Mouse (Mus musculus): ENCODE measurements around the gene Npm3.

Gene Npm3

DNA sequence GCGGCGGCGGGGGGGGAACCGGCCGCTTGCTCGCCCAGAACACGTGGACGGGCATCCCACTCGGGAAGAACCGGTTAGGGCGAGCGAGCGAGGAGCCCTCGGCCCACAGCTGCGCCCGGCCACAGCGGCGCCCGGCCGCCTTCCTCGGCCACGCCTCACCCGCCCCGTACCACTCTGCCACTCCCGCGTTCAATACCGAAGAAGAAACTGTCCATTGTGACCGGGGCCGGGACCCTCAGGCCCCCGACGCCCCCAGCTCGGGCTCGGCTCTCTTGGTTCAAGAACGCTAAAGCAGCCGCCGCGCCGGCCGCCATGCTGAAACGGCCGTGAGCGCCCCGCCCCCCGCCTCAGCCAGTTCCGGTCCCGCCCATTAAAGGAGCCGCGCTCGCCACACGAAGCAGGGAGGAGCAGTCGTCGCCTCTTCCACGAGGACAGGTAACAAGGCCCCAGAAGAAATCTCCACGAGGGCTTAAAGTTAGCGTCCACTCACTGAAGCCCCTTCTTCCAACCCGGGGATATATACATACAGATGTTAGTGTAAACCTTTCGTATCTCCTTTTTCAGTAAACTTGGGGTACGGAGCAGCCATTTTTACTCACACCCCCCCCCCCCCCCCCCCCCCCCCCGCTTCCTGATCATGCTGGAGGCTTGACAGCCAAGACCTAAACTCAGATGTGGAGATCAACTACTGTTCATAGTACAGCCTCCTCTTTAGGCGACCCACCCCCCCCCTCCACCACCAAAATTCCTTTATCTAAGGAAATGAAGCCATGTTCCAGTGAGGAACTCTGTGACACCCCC is at the start of gene Npm3:
TSS of gene Npm3 (minus strand) at position 349 of the 801 bp plus-strand sequence.
- DNase-seq (ENCODE audit: low spot score in 2 of 2), result peak; percentile 61 to 87

DNA sequence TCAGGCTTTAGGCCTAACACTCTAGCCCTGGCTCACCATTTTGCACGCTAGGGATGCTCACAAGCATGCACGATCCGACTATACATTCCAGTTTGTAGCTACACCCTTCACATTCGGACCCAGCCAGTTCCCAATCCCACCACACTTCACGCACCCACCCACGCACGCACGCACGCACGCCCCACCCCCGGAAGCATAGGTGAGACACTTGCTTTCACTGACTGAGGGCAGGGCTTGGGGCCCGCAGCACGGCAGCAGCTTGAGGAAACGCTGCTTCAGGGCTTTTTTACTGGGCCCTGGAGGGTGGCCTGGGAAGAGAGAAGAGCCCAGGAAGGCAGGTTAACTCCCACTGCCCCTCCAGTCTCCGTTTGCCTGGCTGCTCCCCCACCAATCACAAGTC is 47.5 kb upstream of the Npm3 start:
- DNase-seq (ENCODE audit: low spot score in 2 of 2), result no peak

DNA sequence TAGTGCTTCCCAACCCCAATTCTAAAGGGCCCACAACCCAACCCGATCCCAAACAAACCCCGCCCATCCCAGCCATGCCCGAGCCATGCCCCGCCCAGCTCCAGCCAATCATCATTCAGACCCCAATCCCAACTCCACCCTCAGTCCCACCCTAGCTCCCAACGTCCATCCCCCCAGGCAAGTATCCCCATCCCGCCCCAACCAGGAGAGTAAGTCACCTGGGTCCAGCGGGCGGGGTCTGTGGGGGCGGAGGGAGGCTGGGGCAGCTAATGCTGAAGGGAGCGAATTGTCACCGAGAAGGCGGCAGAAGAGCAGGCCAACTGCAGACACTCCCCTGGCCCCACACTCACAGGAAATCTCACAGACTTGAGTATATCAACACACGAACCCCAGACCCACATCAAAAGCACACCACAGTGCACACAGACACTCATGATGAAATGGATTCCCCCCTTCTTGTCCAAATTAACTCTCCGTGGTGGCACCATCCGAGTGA is 46.7 kb upstream of the Npm3 start:
- no peak for DNase-seq (ENCODE audit: low spot score in 2 of 2)

DNA sequence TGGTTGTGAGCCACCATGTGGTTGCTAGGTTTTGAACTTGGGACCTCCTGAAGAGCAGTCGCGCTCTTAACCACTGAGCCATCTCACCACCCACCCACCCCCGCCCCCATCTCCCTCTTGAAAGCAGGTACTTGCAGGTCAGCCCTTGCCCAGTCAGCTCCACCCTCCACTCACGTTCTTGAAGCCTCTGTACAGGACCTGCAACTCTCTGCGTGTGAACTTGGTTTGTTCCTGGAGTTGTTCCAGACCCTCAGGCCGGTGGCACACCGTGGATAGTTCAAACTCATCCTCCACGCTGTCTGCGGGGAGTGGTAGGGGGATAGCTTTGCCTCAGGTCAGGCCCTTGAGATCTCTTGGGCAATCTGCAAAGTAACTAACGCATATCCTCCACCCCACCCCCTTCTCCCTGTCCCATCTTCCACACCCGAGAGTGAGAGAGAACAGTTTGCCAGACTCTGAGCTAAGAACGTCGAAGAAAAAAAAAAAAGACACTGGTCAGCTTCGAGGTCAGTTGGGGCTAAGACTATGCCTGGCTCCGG is 46.1 kb upstream of the Npm3 start:
- no peak for DNase-seq (ENCODE audit: low spot score in 2 of 2)

DNA sequence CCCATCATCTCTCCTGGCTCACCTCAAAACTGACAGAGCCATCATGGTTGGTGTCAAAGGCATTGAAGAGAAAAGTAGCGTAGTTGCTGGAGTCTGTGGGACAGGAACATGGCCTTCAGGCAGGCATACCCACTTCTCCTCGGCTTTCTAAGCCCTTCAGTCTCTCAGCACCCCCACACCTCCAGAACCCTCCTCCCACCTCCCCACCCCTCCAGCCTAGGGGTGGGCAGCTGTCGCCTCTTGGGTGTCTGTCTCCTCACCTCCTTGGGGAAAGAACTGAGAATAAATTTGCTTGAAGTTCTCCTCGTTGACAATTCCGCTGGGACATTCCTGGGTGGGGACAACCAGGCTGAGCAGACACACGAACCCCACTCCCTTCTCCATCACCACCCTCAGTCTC is 45.3 kb upstream of the Npm3 start:
- DNase-seq (ENCODE audit: low spot score in 2 of 2), result no peak

DNA sequence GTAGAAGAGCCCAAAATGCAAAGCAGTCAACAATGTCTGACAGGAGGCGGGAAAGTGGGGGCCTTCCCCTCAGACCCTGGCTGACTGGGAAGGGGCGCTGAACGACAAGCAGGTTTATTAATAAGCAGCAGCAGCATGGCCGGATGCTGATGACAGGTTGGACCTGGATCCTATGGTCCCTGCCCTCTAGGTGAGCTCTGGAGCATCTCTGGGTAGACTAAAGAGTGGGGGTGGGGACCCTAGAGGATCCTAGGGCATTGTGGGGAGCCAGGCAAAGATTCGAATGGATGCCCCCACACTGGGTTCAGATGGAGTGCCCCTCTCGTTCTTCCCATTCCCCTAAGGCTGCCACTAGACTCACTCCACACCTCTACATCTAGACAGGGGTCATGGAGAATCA is 43.0 kb upstream of the Npm3 start:
- no peak for DNase-seq (ENCODE audit: low spot score in 2 of 2)

DNA sequence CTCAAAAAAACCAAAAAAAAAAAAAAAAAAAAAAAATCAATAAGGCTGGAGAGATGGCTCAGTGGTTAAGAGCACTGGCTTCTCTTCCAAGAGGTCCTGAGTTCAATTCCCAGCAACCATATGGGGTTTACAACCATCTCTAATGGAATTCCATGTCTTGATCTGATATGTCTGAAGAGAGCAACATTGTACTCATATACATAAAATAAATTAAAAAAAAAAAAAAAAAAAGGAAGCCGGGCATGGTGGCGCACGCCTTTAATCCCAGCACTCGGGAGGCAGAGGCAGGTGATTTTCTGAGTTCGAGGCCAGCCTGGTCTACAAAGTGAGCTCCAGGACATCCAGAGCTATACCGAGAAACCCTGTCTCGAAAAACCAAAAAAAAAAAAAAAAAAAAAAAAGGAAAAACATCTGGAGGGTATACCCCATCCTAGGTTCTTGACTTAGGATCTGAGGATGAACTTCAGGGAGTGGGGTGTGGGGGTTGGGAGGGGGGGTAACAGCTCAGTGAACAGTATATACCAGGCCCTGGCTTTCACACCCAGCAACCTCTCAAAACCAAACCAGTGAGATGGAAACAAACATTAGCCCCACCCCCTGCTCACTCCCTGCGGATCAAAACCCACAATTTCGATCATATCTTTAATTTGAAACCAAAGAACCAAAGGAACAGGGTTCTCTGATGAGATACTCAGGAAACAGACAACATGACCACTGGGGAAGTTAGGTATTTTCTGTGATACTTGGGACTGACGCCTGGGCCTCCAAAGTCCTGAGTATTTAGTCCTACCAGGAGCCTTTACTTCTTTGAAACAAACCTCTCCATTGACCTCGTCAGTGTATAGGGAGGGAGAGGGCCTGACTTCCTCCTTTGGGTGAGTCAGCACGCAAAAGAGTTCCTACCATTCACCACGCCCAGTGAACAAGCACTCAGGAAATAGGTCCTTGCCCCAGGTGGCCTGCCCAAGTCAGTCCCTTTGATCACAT is 40.8 kb upstream of the Npm3 start:
- no peak for DNase-seq (ENCODE audit: low spot score in 2 of 2)

DNA sequence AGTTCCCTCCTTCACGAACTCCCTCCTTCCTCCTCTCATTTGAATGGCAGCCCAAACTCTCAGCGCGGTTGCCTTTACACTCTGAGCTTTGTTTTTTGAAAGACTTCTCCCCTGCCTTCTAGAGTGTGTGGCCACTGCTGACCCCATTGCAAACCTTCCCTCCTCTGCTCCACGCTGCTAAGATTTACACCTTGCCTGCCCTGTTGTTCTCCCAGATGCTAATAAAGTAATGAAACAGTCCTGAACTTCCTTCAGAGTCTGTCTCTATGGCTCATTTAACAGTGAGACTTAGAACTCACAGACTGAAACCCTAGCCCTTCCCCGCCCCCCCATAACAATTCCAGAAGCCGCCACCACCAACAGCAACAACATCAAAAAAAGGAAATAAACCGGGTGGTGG is 40.0 kb upstream of the Npm3 start:
- DNase-seq (ENCODE audit: low spot score in 2 of 2), result no peak

DNA sequence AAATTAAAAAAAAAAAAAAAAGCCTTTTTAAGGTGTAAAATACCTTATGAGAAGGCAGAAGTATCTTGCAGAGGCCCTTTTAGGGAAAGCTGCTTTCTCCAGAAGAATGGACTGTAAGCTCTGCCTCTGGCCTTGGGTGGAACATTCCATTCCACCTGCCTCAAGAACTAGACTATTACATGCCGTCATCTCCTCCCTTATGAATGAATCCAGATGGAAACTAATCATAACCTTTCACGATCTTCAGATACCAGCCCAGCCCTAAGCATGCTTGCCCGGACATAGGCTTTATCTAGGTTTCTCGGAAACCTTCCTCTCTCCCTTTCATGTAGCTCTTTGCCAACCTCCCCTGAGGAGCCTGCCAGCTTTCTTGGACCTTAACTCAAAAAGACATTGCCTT is 38.9 kb upstream of the Npm3 start:
- no peak for DNase-seq (ENCODE audit: low spot score in 2 of 2)

DNA sequence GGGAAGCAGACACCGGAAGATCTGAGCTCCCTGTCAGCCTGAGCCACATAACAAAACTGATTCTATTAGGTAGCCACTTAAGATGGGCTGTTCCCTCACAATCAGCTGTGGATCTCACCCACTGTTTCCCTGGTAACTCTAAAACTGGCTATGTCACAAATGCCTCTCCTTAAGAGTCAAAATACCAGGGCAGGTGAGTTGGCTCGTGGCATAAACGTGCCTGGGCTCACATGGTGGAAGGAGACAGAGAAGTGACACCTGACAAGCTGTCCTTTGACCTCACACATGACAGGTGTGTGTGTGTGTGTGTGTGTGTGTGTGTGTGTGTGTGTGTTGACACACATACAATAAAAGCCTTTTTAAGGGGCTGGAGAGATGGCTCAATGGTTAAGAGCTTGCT is 38.1 kb upstream of the Npm3 start:
- DNase-seq (ENCODE audit: low spot score in 2 of 2), result no peak

DNA sequence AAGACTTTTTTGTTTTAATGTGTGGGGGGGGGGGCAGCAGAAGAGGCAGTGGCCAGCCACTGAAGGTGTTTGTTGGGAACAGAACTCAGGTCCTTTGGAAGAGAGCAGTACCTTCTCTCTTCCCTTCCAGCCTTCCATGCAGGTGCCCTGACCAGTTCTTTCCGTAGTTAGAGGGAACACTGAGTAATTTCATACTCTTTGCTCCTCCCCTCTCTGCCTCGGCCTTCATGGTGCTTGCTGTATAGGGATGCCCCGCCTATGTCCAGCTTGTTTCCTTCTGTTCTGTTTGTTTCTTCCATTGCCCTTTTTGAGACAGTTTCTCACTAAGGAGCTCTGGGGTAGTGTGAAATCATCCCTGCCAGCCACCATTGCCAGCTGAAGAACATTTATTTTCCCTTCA is 36.1 kb upstream of the Npm3 start:
- no peak for DNase-seq (ENCODE audit: low spot score in 2 of 2)

DNA sequence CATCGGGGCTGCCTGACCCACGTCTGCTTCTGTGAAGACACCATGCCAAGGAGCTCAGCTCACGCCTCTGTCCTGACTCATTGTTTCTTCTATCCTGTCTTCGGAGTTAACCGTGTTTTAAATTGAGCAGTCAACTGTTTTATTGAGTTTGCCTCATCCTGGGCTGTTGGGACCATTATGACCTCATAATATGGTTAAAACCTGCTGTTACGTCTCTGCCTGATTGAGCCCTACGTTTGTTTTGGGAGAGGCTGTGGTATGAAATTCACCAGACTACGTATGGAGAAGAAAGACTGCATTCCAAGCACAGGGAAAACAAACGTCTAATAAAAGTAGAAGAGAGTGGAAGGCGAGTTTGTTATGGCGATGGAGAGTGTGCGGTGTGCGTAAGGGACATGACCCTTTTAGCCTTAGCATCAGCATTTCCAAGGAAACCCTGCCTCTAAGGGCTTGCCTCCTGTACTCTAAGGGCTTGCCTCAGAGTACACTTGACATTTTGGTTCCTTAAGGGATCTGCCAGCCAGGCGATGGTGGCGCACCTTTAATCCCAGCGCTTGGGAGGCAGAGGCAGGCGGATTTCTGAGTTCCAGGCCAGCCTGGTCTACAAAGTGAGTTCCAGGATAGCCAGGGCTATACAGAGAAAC is 34.7 kb upstream of the Npm3 start:
- DNase-seq (ENCODE audit: low spot score in 2 of 2), result no peak

DNA sequence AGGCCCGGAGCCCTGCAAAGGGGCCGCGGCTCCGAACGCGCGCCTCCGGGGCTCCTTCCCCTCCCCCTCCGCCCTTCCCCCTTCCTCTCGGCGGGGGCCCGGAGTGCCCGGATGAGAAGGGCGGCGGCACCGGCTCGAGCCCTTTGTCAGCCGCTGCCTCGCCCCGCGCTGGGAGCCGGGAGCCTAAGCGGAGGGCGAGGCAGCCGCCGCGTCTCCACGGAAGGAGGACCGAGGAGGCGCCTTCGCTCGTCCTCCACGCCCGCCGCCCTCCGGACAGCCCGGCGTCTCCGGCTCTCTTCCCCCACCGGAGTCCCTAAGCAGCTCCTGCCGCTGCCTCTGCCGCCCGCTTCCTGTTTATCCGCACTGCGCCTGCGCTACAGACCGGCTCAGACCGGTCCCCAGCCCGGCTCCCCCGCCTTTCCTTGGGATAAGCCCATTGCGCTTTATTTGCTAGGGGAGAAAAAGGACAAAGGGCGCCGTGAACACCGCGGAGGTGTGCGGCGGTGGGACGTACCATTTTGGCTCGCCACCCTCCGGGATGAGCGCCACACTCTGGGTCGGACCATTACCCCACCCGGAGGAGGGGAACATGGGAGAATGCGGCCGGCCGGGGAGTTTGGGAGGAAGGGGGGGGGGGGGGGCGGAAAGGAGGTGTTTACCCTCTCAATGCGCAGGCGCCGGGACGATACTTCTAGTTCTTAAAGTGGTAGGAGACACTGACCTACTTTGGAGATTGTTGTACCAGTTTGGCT is 34.0 kb upstream of the Npm3 start, which contains the start of gene Mgea5:
TSS of gene Mgea5 (minus strand) at position 657 of the 752 bp plus-strand sequence.
- DNase-seq (ENCODE audit: low spot score in 2 of 2), result peak; percentile 96

DNA sequence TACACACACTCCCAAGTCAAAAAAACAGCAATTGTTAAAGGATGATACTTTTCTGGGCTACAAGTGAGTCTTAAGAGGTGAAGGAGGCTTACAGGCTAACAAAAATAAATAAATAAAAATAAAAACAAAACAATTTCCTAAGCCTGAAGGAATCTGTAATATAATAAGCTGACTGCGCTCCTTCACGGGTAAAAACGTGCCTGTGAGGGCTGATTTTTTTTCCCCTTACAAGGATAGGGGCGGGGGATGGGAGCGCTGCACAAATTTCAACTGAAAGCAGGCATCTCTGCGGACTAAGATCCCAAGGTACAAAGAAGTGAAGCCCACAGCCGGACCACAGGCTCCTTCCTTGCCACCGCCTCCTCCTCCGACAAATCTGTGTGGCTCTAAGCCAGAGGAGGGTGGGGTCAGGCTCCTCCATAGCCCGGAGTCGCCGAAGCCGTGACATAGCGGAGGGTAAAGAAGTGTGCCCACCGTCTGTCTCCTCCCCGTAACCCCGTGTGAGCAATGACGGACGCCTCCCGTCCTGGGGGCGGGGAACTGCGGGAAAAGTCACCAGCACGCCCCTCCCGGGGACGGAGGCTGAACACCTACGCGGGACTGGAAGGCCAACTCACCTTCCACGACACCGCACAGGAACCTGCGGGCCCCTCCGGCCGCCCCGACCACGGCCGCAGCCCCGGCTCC is 33.1 kb upstream of the Npm3 start:
- peak; percentile 37 to 69 for DNase-seq (ENCODE audit: low spot score in 2 of 2)

DNA sequence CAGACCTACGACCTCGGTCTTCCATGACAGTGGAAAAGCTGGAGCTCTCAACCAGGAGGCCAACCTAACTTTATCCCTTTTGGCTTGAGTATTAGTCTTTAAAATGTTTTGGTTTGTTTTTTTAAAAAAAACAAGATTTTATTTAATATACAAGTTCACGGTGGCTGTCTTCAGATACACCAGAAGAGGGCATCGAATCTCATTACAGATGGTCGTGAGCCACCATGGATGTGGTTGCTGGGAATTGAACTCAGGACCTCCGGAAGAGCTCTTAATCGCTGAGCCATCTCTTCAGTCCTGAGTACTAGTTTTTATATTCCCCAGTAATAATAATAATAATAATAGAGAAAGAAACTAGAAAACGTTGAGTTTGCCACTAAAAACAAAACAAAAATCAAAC is 32.3 kb upstream of the Npm3 start:
- no peak for DNase-seq (ENCODE audit: low spot score in 2 of 2)

DNA sequence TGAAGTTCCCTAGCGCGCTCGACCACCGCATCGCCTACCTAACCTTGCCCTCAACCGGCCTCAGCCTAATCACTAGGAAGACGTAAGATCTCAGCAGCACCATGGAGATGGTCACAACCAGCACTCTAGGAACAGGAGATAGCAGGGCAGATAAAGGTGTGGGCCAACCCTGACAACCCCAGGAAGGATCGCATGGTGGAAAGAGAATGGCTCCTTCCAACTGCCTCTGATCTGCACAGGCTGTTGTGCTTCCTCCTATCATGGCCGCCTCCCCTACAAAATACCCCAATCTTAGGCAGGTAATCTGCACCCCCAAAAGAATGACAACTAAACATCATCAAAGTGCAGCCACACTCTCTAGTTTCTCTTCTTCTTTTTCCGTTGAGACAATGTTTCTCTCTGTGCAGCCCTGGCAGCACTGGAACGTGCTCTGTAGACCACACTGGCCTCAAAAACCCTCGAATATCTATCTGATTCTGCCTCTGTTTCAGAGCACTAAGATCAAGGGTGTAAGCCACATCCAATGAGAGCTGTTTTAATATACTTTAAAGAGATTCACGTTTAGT is 31.0 kb upstream of the Npm3 start:
- no peak for DNase-seq (ENCODE audit: low spot score in 2 of 2)

DNA sequence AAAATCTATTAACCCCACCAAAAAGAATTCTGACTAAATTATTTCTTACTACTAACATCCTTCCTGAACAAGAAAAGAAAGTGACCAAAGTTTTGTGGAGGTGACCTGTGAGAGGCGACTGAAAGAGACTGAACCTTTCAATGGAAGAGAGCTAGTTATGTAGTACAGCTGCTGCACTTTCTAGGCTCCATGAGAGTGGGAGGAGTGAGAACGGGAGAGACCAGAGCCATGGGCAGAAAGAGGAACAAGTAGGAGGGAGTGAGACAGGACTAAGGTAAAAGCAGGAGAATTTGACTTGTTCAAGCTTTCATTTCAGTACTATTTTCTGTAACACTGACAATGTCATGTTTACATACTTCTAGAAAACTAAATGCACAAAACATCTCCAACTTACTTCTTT is 26.1 kb upstream of the Npm3 start:
- DNase-seq (ENCODE audit: low spot score in 2 of 2), result no peak

DNA sequence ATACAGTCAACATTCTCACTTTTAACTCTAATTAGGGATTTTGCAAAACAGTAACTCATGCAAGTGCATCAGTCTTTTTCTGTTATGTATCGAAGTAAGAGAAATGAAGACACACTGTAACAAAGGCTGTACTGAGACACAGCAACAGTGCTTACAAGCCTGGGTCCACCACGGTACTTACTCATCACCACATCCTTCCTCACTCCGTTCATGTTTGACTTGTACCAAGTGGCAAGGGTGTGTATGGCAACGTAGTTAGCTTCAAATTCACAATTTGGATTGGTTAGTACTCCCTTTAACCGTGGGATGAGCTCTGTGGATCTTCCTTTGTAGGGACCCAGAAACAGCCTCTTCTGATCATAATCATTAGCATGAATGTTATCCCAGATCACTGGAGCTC is 22.1 kb upstream of the Npm3 start:
- no peak for DNase-seq (ENCODE audit: low spot score in 2 of 2)

DNA sequence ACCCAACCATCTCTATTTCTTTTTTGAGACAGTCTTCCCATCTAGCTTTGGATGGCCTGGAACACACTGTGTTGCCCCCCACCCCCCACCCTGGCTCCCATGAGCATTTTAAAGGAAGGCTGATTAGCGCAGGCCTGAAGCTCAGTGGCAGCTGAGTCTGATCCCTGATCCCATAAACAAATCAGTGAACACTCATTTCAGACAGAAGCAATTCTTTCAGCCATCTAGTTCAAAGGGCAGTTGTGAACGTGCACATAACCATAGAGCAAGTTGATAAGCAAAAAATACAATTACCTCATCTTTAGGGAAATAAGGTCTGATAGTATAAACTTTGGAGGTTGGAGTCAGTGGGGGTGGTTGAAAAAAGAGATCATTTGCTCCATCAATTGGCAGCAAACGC is 11.4 kb upstream of the Npm3 start:
- DNase-seq (ENCODE audit: low spot score in 2 of 2), result no peak

DNA sequence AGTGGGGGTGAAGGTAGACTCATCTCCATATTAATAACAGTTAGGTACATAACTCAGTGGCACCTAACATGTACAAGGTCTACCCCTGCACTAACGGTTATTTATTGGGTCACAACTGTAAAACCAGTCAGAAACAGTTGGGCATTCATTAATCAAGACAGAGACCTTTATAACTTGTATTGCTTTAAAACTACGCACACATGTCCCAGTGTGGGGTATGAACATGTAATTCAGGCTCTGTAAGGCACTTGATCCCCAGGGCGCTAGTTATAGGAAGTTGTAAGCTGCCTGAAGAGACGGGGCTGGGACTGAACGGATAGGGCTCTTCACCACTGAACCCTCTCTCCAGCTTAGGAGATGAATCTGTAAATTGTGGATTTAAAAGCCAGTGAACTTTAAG is 9.3 kb upstream of the Npm3 start:
- DNase-seq (ENCODE audit: low spot score in 2 of 2), result no peak
